Comparison of ENCODE assay signal across 11 mouse cellular contexts in genomic region chr8:120476711-120477575, GRCm38 (mm10).
DNase-seq lines count a peak whose midpoint lies in the region; ATAC-seq and TF ChIP-seq lines count a peak whose summit lies in the region.
"Had no signal": no experiment of that assay in that cellular context is flagged by ENCODE, and none has a peak within 500 bp of the region (broad histone marks: within the 10 kb centered on the region; RNA-seq: fewer than 3 reads in every experiment).

No protein-coding gene starts in this region.

- H3K36me3 ChIP-seq in megakaryocyte, embryonic 14.5 days (replicated peaks; ENCODE audit: low read length) = peaks cover under 1% of the 10 kb centered on the region
- no peaks in the 10 kb centered on the region for H3K36me3 ChIP-seq in hindbrain, embryonic 10.5 days
- H3K36me3 ChIP-seq in liver, embryonic 16.5 days (ENCODE audit: control insufficient read depth, insufficient read depth) = no peaks in the 10 kb centered on the region
- no peaks in the 10 kb centered on the region for H3K36me3 ChIP-seq in stomach, embryonic 16.5 days (ENCODE audit: control insufficient read depth, insufficient read depth, low read length)
- no peaks in the 10 kb centered on the region for H3K36me3 ChIP-seq in heart, adult 2 months (ENCODE audit: control insufficient read depth, insufficient read depth, low read length)
- H3K36me3 ChIP-seq in lung, postnatal 0 days (ENCODE audit: insufficient read depth, low read length) = no peaks in the 10 kb centered on the region

- no peak for TF ChIP-seq POLR2A in heart, adult 2 months (IDR thresholded peaks at IDR 0.05; ENCODE audit: insufficient read depth, low read depth, low read length)

- intact Hi-C loops in heart, adult 2 months (cut with DNase I) = no loop called here

- H3K79me2 ChIP-seq in heart, adult 2 months (replicated peaks; ENCODE audit: control insufficient read depth, insufficient read depth, low read length) = 0 out of 2 replicates have a peak, but pooled peaks cover 1% of the 10 kb centered on the region

- WGBS in hindbrain, embryonic 10.5 days = 65% methylated on average over 25 of the region's 25 CpGs
- 64% methylated on average over 25 of the region's 25 CpGs for WGBS in liver, embryonic 16.5 days (ENCODE audit: insufficient replicate concordance)
- WGBS in stomach, embryonic 16.5 days = 72% methylated on average over 25 of the region's 25 CpGs
- 90% methylated on average over 25 of the region's 25 CpGs for WGBS in heart, adult 2 months
- WGBS in lung, postnatal 0 days = 66% methylated on average over 25 of the region's 25 CpGs

- peak overlapping the region; percentile 79 for H3K27ac ChIP-seq in hindbrain, embryonic 10.5 days
- 0 out of 2 replicates have a peak overlapping the region, but pooled peaks have one; percentile 14 for H3K27ac ChIP-seq in liver, embryonic 16.5 days (ENCODE audit: low read length)
- peak overlapping the region; percentile 47; the same call in 1 of the 2 replicates for H3K27ac ChIP-seq in stomach, embryonic 16.5 days (ENCODE audit: low read length)
- no peak overlapping the region for H3K27ac ChIP-seq in heart, adult 2 months
- no peak overlapping the region for H3K27ac ChIP-seq in lung, postnatal 0 days (ENCODE audit: low read length)
- H3K27ac ChIP-seq: left cerebral cortex, adult 2 months had no signal

- no peak for TF ChIP-seq EP300 in heart, adult 2 months (IDR thresholded peaks at IDR 0.05; ENCODE audit: insufficient read depth, low read depth, low read length)
- no peak for TF ChIP-seq EP300 in lung, postnatal 0 days (IDR thresholded peaks at IDR 0.05)

- ATAC-seq in megakaryocyte, adult 5-6 weeks (ENCODE audit: poor library complexity, severe bottlenecking) = no peak
- no peak for ATAC-seq in liver, embryonic 16.5 days (ENCODE audit: low read depth)
- ATAC-seq in stomach, embryonic 16.5 days (ENCODE audit: insufficient read depth, low FRiP score) = no peak
- ATAC-seq in lung, postnatal 0 days = no peak

- TF ChIP-seq CTCF in heart, adult 2 months (IDR thresholded peaks at IDR 0.05) = no peak
- no peak for TF ChIP-seq CTCF in lung, postnatal 0 days (IDR thresholded peaks at IDR 0.05)

- no peaks in the 10 kb centered on the region for H3K9me3 ChIP-seq in megakaryocyte, embryonic 14.5 days
- H3K9me3 ChIP-seq in hindbrain, embryonic 10.5 days = no peaks in the 10 kb centered on the region
- H3K9me3 ChIP-seq in liver, embryonic 16.5 days (replicated peaks; ENCODE audit: control insufficient read depth, low read length) = no peaks in the 10 kb centered on the region
- H3K9me3 ChIP-seq in stomach, embryonic 16.5 days (replicated peaks; ENCODE audit: control insufficient read depth, low read length) = no peaks in the 10 kb centered on the region
- no peaks in the 10 kb centered on the region for H3K9me3 ChIP-seq in lung, postnatal 0 days (ENCODE audit: low read length)

- peak overlapping the region; percentile 84 for H3K4me3 ChIP-seq in megakaryocyte, embryonic 14.5 days (replicated peaks)
- no peak overlapping the region for H3K4me3 ChIP-seq in hindbrain, embryonic 10.5 days
- H3K4me3 ChIP-seq in liver, embryonic 16.5 days (ENCODE audit: low read depth, low read length) = no peak overlapping the region
- H3K4me3 ChIP-seq in stomach, embryonic 16.5 days (replicated peaks; ENCODE audit: low read length) = no peak overlapping the region
- no peak overlapping the region for H3K4me3 ChIP-seq in heart, adult 2 months
- H3K4me3 ChIP-seq in lung, postnatal 0 days (ENCODE audit: low read depth, low read length) = no peak overlapping the region
- H3K4me3 ChIP-seq: left cerebral cortex, adult 2 months had no signal

- H3K27me3 ChIP-seq in megakaryocyte, embryonic 14.5 days (replicated peaks) = no peaks in the 10 kb centered on the region
- H3K27me3 ChIP-seq in hindbrain, embryonic 10.5 days (ENCODE audit: insufficient read depth, poor library complexity, severe bottlenecking) = peaks cover 7% of the 10 kb centered on the region
- H3K27me3 ChIP-seq in liver, embryonic 16.5 days (ENCODE audit: control insufficient read depth, insufficient read depth, low read depth, low read length) = no peaks in the 10 kb centered on the region
- H3K27me3 ChIP-seq in stomach, embryonic 16.5 days (ENCODE audit: control insufficient read depth, insufficient read depth, low read length) = no peaks in the 10 kb centered on the region
- H3K27me3 ChIP-seq in heart, adult 2 months (ENCODE audit: control insufficient read depth, insufficient read depth, low read length) = no peaks in the 10 kb centered on the region
- H3K27me3 ChIP-seq in lung, postnatal 0 days (replicated peaks; ENCODE audit: insufficient read depth, low read length) = no peaks in the 10 kb centered on the region

- no peak overlapping the region for H3K9ac ChIP-seq in liver, embryonic 16.5 days (ENCODE audit: low read depth, low read length)
- no peak overlapping the region for H3K9ac ChIP-seq in stomach, embryonic 16.5 days (ENCODE audit: low read length)
- no peak overlapping the region for H3K9ac ChIP-seq in heart, adult 2 months (ENCODE audit: low read depth, low read length)
- H3K9ac ChIP-seq in lung, postnatal 0 days (replicated peaks; ENCODE audit: low read depth) = no peak overlapping the region

- H3K4me1 ChIP-seq in megakaryocyte, embryonic 14.5 days = peaks cover 95% of the 10 kb centered on the region
- H3K4me1 ChIP-seq in hindbrain, embryonic 10.5 days (replicated peaks) = peaks cover 82% of the 10 kb centered on the region
- H3K4me1 ChIP-seq in liver, embryonic 16.5 days (ENCODE audit: control insufficient read depth, low read depth, low read length) = peaks cover 75% of the 10 kb centered on the region
- peaks cover 31% of the 10 kb centered on the region for H3K4me1 ChIP-seq in stomach, embryonic 16.5 days (ENCODE audit: control insufficient read depth, insufficient read depth, low read length)
- H3K4me1 ChIP-seq in heart, adult 2 months (ENCODE audit: control insufficient read depth, insufficient read depth, low read length) = peaks cover 17% of the 10 kb centered on the region
- peaks cover 20% of the 10 kb centered on the region for H3K4me1 ChIP-seq in lung, postnatal 0 days (ENCODE audit: insufficient read depth, low read depth, low read length)

- no peak overlapping the region for H3K4me2 ChIP-seq in liver, embryonic 16.5 days (ENCODE audit: low read depth, low read length)
- no peak overlapping the region for H3K4me2 ChIP-seq in stomach, embryonic 16.5 days (ENCODE audit: low read depth, low read length)
- no peak overlapping the region for H3K4me2 ChIP-seq in lung, postnatal 0 days (replicated peaks; ENCODE audit: low read depth, low read length)

- DNase-seq in hindbrain, embryonic 10.5 days (ENCODE audit: low spot score) = no peak
- no peak for DNase-seq in adipocyte (ENCODE audit: low spot score)
- no peak for DNase-seq in heart, adult 2 months
- DNase-seq in lung, postnatal 0 days (ENCODE audit: low spot score) = no peak
- DNase-seq: gastrocnemius, postnatal 14 days; right cerebral cortex, postnatal 4 days had no signal

Comparison
In these comparisons a context has a peak if more than half of its experiments do, and no peak if none do; other contexts are left out.
1. H3K27ac ChIP-seq: peak in hindbrain, embryonic 10.5 days (single experiment), liver, embryonic 16.5 days (single experiment) and stomach, embryonic 16.5 days (single experiment); none in heart, adult 2 months (single experiment) and lung, postnatal 0 days (single experiment).